Mouse (Mus musculus) testis, adult 2 months (tissue): ENCODE data around the gene Nepn. TPM values are rescaled to one million over a fixed set of nuclear protein-coding genes. Genes with fewer than 3 reads are reported as not detected.

Source experiments
- H3K27ac ChIP-seq: fragments of 200-500 bp; 2 replicates; pipeline ENCODE4 v1.5.1; 2012; ENCODE audit warnings: low read depth, low read length; ENCODE audit not compliant: control insufficient read depth, insufficient read depth
- H3K27me3 ChIP-seq: fragments of 200-500 bp; 2 replicates; pipeline ENCODE4 v1.6.1; 2012; ENCODE audit warnings: mild to moderate bottlenecking, low read length, moderate library complexity; ENCODE audit not compliant: control insufficient read depth, insufficient read depth
- H3K36me3 ChIP-seq: fragments of 200-500 bp; 2 replicates; pipeline ENCODE4 v1.6.1; 2012; ENCODE audit warnings: mild to moderate bottlenecking, low read length; ENCODE audit not compliant: control insufficient read depth, insufficient read depth
- H3K4me1 ChIP-seq: fragments of 200-500 bp; 2 replicates; pipeline ENCODE4 v1.6.1; 2012; ENCODE audit warnings: low read length; ENCODE audit not compliant: control insufficient read depth, insufficient read depth
- H3K4me3 ChIP-seq: fragments of 200-500 bp; 2 replicates; pipeline ENCODE4 v1.5.1; 2012; ENCODE audit warnings: low read depth, mild to moderate bottlenecking, low read length, moderate library complexity, mixed read lengths; ENCODE audit not compliant: control insufficient read depth
- CTCF ChIP-seq: fragments of 200-500 bp; IDR thresholded peaks from 2 replicates; pipeline ENCODE4 v1.5.1; 2012; ENCODE audit warnings: low read depth, mild to moderate bottlenecking, inconsistent platforms, low read length, moderate library complexity; ENCODE audit not compliant: control insufficient read depth, insufficient read depth, insufficient replicate concordance
- POLR2A ChIP-seq: fragments of 200-500 bp; IDR thresholded peaks from 2 replicates; pipeline ENCODE4 v1.6.1; 2012; ENCODE audit warnings: low read depth, mild to moderate bottlenecking, inconsistent platforms, low read length, moderate library complexity; ENCODE audit not compliant: control insufficient read depth
- polyA plus RNA-seq: library from polyadenylated mRNA; depleted of rRNA; stranded (reverse); fragments of >200 nt; gene quantifications from 2 replicates; pipeline ENCODE4 v1.2.3, GENCODE M21; 2012

Nepn gene
- polyA plus RNA-seq, 1 experiment = not detected

GRCm38 (mm10) chr10:52418931-52419330, 30.2 kb downstream of the Nepn start:
- H3K36me3 ChIP-seq = no peaks in the 10 kb centered on the region
- no peak overlapping the region for H3K27ac ChIP-seq
- no peaks in the 10 kb centered on the region for H3K27me3 ChIP-seq
- H3K4me1 ChIP-seq = peaks cover 7% of the 10 kb centered on the region; the same call in 1 of the 2 replicates
- TF ChIP-seq POLR2A (no peak), CTCF (no peak)
- peak overlapping the region; percentile 97; the same call in 1 of the 2 replicates for H3K4me3 ChIP-seq

DNA sequence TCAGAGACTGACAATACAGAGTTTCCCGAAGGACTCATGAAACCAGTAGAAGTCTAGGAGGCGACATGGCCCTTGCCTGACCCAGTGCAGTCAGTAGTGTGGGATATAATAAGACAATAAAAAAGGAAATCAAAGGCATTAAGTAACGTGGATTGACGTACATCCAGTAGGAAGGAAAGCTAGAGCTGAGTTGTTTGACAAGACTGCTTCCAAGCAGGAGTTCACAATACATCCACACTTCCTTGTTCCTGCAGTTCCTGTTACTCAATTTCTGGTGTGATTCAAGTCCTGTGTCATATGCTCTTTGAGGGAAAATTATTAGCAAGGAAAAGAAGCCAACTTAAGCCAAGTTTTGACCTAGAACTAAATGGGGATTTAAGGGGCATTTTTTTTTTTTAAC, 30.6 kb downstream of the Nepn start:
- Histone ChIP-seq H3K27me3 (no peaks in the 10 kb centered on the region), H3K4me3 (no peak overlapping the region), H3K4me1 (peaks cover 7% of the 10 kb centered on the region; the same call in 1 of the 2 replicates), H3K27ac (no peak overlapping the region), H3K36me3 (no peaks in the 10 kb centered on the region)
- TF ChIP-seq POLR2A = no peak
- TF ChIP-seq CTCF = no peak

DNA sequence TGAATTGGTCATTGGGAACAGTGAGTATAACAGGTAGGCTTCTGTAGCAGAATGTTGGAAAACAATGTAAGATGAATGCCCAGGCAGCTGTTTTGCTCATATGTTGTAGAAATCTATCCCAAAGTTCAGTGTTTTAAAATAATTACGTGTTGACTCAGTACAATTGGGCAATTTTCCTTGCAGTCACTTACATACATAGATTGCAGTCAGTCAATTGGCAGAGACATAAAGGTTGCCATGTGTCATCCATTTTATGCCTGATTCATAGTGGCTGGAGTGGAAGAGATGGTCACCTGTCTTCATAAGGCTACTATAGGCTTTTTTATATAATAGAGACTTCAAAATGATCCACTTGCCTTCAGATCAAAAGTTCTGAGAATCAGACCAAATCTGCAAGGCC, 31.8 kb downstream of the Nepn start:
- TF ChIP-seq CTCF = no peak
- no peak for TF ChIP-seq POLR2A
- Histone ChIP-seq H3K36me3 (no peaks in the 10 kb centered on the region), H3K27ac (no peak overlapping the region), H3K27me3 (no peaks in the 10 kb centered on the region), H3K4me1 (peaks cover 7% of the 10 kb centered on the region; the same call in 1 of the 2 replicates), H3K4me3 (no peak overlapping the region)

DNA sequence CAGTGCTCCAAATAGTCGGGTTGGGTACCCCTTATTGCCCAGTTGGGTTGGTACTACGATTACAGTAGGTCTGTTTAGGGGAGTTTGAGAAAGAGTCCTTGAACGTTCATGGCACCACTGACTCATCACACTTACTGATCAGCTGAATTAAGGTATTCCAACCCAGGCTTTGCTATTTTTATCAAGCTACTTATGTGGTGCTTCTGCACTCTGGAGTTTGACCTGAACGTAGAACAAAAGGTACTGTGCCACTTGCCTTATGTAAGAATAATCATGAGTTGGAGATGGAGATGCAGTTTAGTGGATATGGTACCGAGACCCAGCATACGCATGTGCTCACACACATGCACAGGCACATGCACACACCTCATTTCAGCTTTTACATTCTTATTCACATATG, 32.9 kb downstream of the Nepn start:
- H3K27me3 ChIP-seq = no peaks in the 10 kb centered on the region
- no peak for TF ChIP-seq CTCF
- no peak for TF ChIP-seq POLR2A
- no peak overlapping the region for H3K27ac ChIP-seq
- H3K4me1 ChIP-seq = peaks cover 7% of the 10 kb centered on the region; the same call in 1 of the 2 replicates
- H3K36me3 ChIP-seq = no peaks in the 10 kb centered on the region
- no peak overlapping the region for H3K4me3 ChIP-seq

- Histone ChIP-seq H3K4me3 (no peak overlapping the region), H3K27me3 (no peaks in the 10 kb centered on the region), H3K4me1 (peaks cover 5% of the 10 kb centered on the region; the same call in 1 of the 2 replicates), H3K36me3 (no peaks in the 10 kb centered on the region), H3K27ac (no peak overlapping the region)
- TF ChIP-seq POLR2A (no peak), CTCF (no peak)
These were observed 34.3 kb downstream of the Nepn start for GRCm38 (mm10) chr10:52423097-52423496.

- no peak for TF ChIP-seq CTCF
- no peak for TF ChIP-seq POLR2A
- H3K27me3 ChIP-seq = no peaks in the 10 kb centered on the region
These were observed 37.7 kb downstream of the Nepn start for GRCm38 (mm10) chr10:52426314-52426980.

GRCm38 (mm10) chr10:52427634-52428415, 39.1 kb downstream of the Nepn start:
- peaks cover 1% of the 10 kb centered on the region; the same call in 1 of the 2 replicates for H3K36me3 ChIP-seq
- no peak overlapping the region for H3K27ac ChIP-seq
- H3K27me3 ChIP-seq = no peaks in the 10 kb centered on the region
- TF ChIP-seq POLR2A (no peak), CTCF (no peak)
- no peaks in the 10 kb centered on the region for H3K4me1 ChIP-seq
- H3K4me3 ChIP-seq = no peak overlapping the region

More at GRCm38 (mm10) chr10:52426314-52426980, 37.7 kb downstream of the Nepn start:
- Histone ChIP-seq H3K4me1 (no peaks in the 10 kb centered on the region), H3K36me3 (no peaks in the 10 kb centered on the region), H3K27ac (no peak overlapping the region), H3K4me3 (no peak overlapping the region)
